Mouse (Mus musculus) embryonic facial prominence, embryonic 13.5 days (tissue): ENCODE data around the gene Cenpe. TPM values are rescaled to one million over a fixed set of nuclear protein-coding genes. Genes with fewer than 3 reads are reported as not detected.

Source experiments
- ATAC-seq: fragments of 200-750 bp; cut with Nextera tagmentation; 2 replicates; pipeline ENCODE4 v1.8.0; 2017; ENCODE audit warnings: low read depth; ENCODE audit not compliant: insufficient number of reproducible peaks, insufficient read depth, low FRiP score, low TSS enrichment
- H3K27ac ChIP-seq: fragments of 300-500 bp; sonication (generic); 2 replicates; pipeline ENCODE4 v1.5.1; 2015; ENCODE audit warnings: moderate library complexity, mild to moderate bottlenecking, inconsistent platforms
- H3K27me3 ChIP-seq: fragments of 300-500 bp; sonication (generic); 2 replicates; pipeline ENCODE4 v1.6.1; 2015; ENCODE audit warnings: mild to moderate bottlenecking, inconsistent platforms
- H3K36me3 ChIP-seq: fragments of 300-500 bp; sonication (generic); 2 replicates; pipeline ENCODE4 v1.6.1; 2015; ENCODE audit warnings: mild to moderate bottlenecking, inconsistent platforms
- H3K4me1 ChIP-seq: fragments of 300-500 bp; sonication (generic); 2 replicates; pipeline ENCODE4 v1.6.1; 2015; ENCODE audit warnings: inconsistent platforms
- H3K4me2 ChIP-seq: fragments of 300-500 bp; sonication (generic); 2 replicates; pipeline ENCODE4 v1.6.1; 2015; ENCODE audit warnings: moderate library complexity, mild to moderate bottlenecking, inconsistent platforms
- H3K4me3 ChIP-seq: fragments of 300-500 bp; sonication (generic); 2 replicates; pipeline ENCODE4 v1.5.1; 2015; ENCODE audit warnings: mild to moderate bottlenecking, inconsistent platforms
- H3K9ac ChIP-seq: fragments of 300-500 bp; sonication (generic); 2 replicates; pipeline ENCODE4 v1.6.1; 2015; ENCODE audit warnings: mild to moderate bottlenecking, inconsistent platforms
- H3K9me3 ChIP-seq: fragments of 300-500 bp; sonication (generic); 2 replicates; pipeline ENCODE4 v1.6.1; 2016; ENCODE audit warnings: inconsistent platforms
- WGBS: fragments of 180-500 bp; shearing (Covaris S2); methylation state at CpG from one replicate; pipeline ENCODE4 v1.1.7; 2015; ENCODE audit warnings: mixed read lengths; 5-methylcytosine and 5-hydroxymethylcytosine counted together
- polyA plus RNA-seq: library from polyadenylated mRNA; unstranded; fragments of >200 nt; fragmentation: Nextera tagmentation; extraction: Ambion mirVana; gene quantifications from 2 replicates; pipeline ENCODE4 v1.2.1, GENCODE M21; 2015

Cenpe gene
- polyA plus RNA-seq, 1 experiment from 2014 or later = 33.4 TPM

- Histone ChIP-seq H3K4me2 (no peak overlapping the region), H3K4me1 (no peaks in the 10 kb centered on the region), H3K9ac (no peak overlapping the region), H3K9me3 (no peaks in the 10 kb centered on the region), H3K27me3 (no peaks in the 10 kb centered on the region), H3K4me3 (no peak overlapping the region), H3K27ac (no peak overlapping the region), H3K36me3 (peaks cover 63% of the 10 kb centered on the region)
- WGBS = 79% methylated on average over 6 of the region's 6 CpGs
- no peak for ATAC-seq
These were observed 36.8 kb downstream of the Cenpe start for GRCm38 (mm10) chr3:135249104-135249503.

DNA sequence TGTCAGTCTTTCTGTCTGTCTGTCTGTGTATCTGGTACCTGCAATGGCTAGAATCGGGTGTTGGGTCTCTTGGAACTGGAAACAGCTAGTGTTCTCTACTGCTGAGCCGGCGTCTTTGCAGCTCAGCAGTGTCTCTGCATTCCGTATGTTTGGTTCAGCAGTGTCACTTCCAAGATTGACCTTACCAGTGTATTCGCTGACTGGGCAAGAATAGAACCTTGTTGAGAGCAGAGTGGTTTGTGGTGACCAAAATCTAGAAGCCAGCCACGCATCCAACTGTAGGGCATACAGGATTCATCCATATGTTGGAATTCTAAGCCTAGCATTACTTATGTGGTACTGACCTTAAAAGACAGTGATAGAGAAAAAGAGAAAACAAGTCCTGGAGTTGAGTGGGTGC is 39.5 kb downstream of the Cenpe start:
- peaks cover 65% of the 10 kb centered on the region for H3K36me3 ChIP-seq
- H3K4me2 ChIP-seq = no peak overlapping the region
- no peak for ATAC-seq
- H3K9me3 ChIP-seq = no peaks in the 10 kb centered on the region
- no peaks in the 10 kb centered on the region for H3K4me1 ChIP-seq
- no peaks in the 10 kb centered on the region for H3K27me3 ChIP-seq
- H3K27ac ChIP-seq = no peak overlapping the region
- no peak overlapping the region for H3K9ac ChIP-seq
- 94% methylated on average over 6 of the region's 6 CpGs for WGBS
- H3K4me3 ChIP-seq = no peak overlapping the region

GRCm38 (mm10) chr3:135254784-135255183 is 42.4 kb downstream of the Cenpe start:
- H3K9me3 ChIP-seq = no peaks in the 10 kb centered on the region
- H3K27me3 ChIP-seq = no peaks in the 10 kb centered on the region
- no peak overlapping the region for H3K27ac ChIP-seq
- no peak overlapping the region for H3K4me2 ChIP-seq
- no peak overlapping the region for H3K9ac ChIP-seq
- H3K36me3 ChIP-seq = peaks cover 68% of the 10 kb centered on the region
- no peak overlapping the region for H3K4me3 ChIP-seq
- no peak for ATAC-seq
- H3K4me1 ChIP-seq = no peaks in the 10 kb centered on the region

GRCm38 (mm10) chr3:135258919-135259318 is 46.6 kb downstream of the Cenpe start:
- H3K9me3 ChIP-seq = no peaks in the 10 kb centered on the region
- H3K4me3 ChIP-seq = no peak overlapping the region
- ATAC-seq = no peak
- 85% methylated on average over 10 of the region's 10 CpGs for WGBS
- H3K4me1 ChIP-seq = no peaks in the 10 kb centered on the region
- no peak overlapping the region for H3K9ac ChIP-seq
- no peak overlapping the region for H3K27ac ChIP-seq
- H3K27me3 ChIP-seq = no peaks in the 10 kb centered on the region
- no peak overlapping the region for H3K4me2 ChIP-seq
- peaks cover 78% of the 10 kb centered on the region for H3K36me3 ChIP-seq

- Histone ChIP-seq H3K27ac (no peak overlapping the region), H3K4me3 (no peak overlapping the region), H3K9me3 (no peaks in the 10 kb centered on the region), H3K9ac (no peak overlapping the region), H3K27me3 (no peaks in the 10 kb centered on the region), H3K4me1 (no peaks in the 10 kb centered on the region), H3K4me2 (no peak overlapping the region), H3K36me3 (peaks cover 88% of the 10 kb centered on the region)
- ATAC-seq = no peak
- WGBS = 91% methylated on average over 7 of the region's 7 CpGs
These were observed 47.9 kb downstream of the Cenpe start for GRCm38 (mm10) chr3:135260233-135260632.

- H3K4me2 ChIP-seq = no peak overlapping the region
- no peak overlapping the region for H3K27ac ChIP-seq
- H3K36me3 ChIP-seq = peaks cover 83% of the 10 kb centered on the region
- H3K27me3 ChIP-seq = no peaks in the 10 kb centered on the region
- no peaks in the 10 kb centered on the region for H3K9me3 ChIP-seq
- WGBS = 89% methylated on average over 5 of the region's 5 CpGs
- H3K4me1 ChIP-seq = no peaks in the 10 kb centered on the region
- no peak overlapping the region for H3K4me3 ChIP-seq
- ATAC-seq = no peak
- H3K9ac ChIP-seq = no peak overlapping the region
These were observed 56.3 kb downstream of the Cenpe start for GRCm38 (mm10) chr3:135268616-135269015.

GRCm38 (mm10) chr3:135269391-135269990 is 57.2 kb downstream of the Cenpe start:
- 0 out of 2 replicates have a peak, but pooled peaks have one; percentile 10 for ATAC-seq
- no peak overlapping the region for H3K4me3 ChIP-seq
- 86% methylated on average over 10 of the region's 10 CpGs for WGBS
- no peaks in the 10 kb centered on the region for H3K4me1 ChIP-seq
- H3K9me3 ChIP-seq = no peaks in the 10 kb centered on the region
- no peak overlapping the region for H3K9ac ChIP-seq
- no peak overlapping the region for H3K4me2 ChIP-seq
- no peak overlapping the region for H3K27ac ChIP-seq
- no peaks in the 10 kb centered on the region for H3K27me3 ChIP-seq
- peaks cover 75% of the 10 kb centered on the region for H3K36me3 ChIP-seq

GRCm38 (mm10) chr3:135272627-135273026 is 60.3 kb downstream of the Cenpe start:
- H3K27me3 ChIP-seq = no peaks in the 10 kb centered on the region
- no peaks in the 10 kb centered on the region for H3K4me1 ChIP-seq
- ATAC-seq = no peak
- H3K27ac ChIP-seq = no peak overlapping the region
- no peaks in the 10 kb centered on the region for H3K9me3 ChIP-seq
- peaks cover 49% of the 10 kb centered on the region for H3K36me3 ChIP-seq
- H3K4me2 ChIP-seq = no peak overlapping the region
- no peak overlapping the region for H3K9ac ChIP-seq
- 78% methylated on average over 12 of the region's 12 CpGs for WGBS
- no peak overlapping the region for H3K4me3 ChIP-seq

- H3K9ac ChIP-seq = no peak overlapping the region
- no peak overlapping the region for H3K27ac ChIP-seq
- ATAC-seq = no peak
- no peaks in the 10 kb centered on the region for H3K4me1 ChIP-seq
- H3K4me2 ChIP-seq = no peak overlapping the region
- peaks cover 46% of the 10 kb centered on the region for H3K36me3 ChIP-seq
- H3K9me3 ChIP-seq = no peaks in the 10 kb centered on the region
- WGBS = 91% methylated on average over 13 of the region's 13 CpGs
- H3K27me3 ChIP-seq = no peaks in the 10 kb centered on the region
- H3K4me3 ChIP-seq = no peak overlapping the region
These were observed 60.7 kb downstream of the Cenpe start for GRCm38 (mm10) chr3:135273047-135273446.

- peaks cover 10% of the 10 kb centered on the region for H3K4me1 ChIP-seq
- 77% methylated on average over 4 of the region's 4 CpGs for WGBS
- H3K9me3 ChIP-seq = no peaks in the 10 kb centered on the region
- H3K36me3 ChIP-seq = no peaks in the 10 kb centered on the region
- H3K27me3 ChIP-seq = no peaks in the 10 kb centered on the region
- no peak overlapping the region for H3K9ac ChIP-seq
- H3K27ac ChIP-seq = no peak overlapping the region
- no peak for ATAC-seq
- H3K4me3 ChIP-seq = no peak overlapping the region
- no peak overlapping the region for H3K4me2 ChIP-seq
These were observed 67.8 kb downstream of the Cenpe start for GRCm38 (mm10) chr3:135280160-135280559.

GRCm38 (mm10) chr3:135280669-135281415 is 68.5 kb downstream of the Cenpe start, which contains the start of gene Bdh2:
Bdh2 (plus strand) TSS chr3:135281221.
- no peaks in the 10 kb centered on the region for H3K9me3 ChIP-seq
- 23% methylated on average over 14 of the region's 14 CpGs for WGBS
- peak within 1 kb of the TSS; percentile 45 for H3K4me2 ChIP-seq
- peak within 1 kb of the TSS; percentile 27 for H3K4me3 ChIP-seq
- peaks cover 10% of the 10 kb centered on the region for H3K4me1 ChIP-seq
- H3K36me3 ChIP-seq = no peaks in the 10 kb centered on the region
- peak within 1 kb of the TSS; percentile 52; the same call in 1 of the 2 replicates for H3K9ac ChIP-seq
- H3K27ac ChIP-seq = 0 out of 2 replicates have a peak within 1 kb of the TSS, but pooled peaks have one; percentile 36
- H3K27me3 ChIP-seq = no peaks in the 10 kb centered on the region
- ATAC-seq = peak; percentile 50; the same call in 1 of the 2 replicates

DNA sequence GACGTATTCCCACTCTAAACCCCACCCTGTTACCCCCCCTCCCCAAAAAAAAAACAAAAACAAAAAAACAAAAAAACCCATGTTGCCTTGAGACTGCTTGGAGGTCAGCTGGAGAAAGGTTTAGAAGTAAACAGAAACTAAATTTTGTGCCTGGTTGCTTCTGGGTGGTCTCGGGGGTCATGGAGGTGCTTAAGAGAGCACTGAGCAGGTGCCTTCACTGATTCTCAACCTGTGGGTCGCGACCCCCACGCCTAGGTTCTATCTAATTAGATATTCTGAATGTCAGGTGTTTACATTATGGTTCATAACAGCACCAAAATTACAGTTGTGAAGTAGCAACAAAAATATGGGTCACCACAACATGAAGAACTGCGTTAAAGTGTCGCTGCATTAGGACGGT is 69.4 kb downstream of the Cenpe start:
- peaks cover 10% of the 10 kb centered on the region for H3K4me1 ChIP-seq
- WGBS = 77% methylated on average over 8 of the region's 8 CpGs
- 0 out of 2 replicates have a peak overlapping the region, but pooled peaks have one; percentile 7 for H3K9ac ChIP-seq
- H3K27me3 ChIP-seq = no peaks in the 10 kb centered on the region
- no peaks in the 10 kb centered on the region for H3K36me3 ChIP-seq
- no peaks in the 10 kb centered on the region for H3K9me3 ChIP-seq
- ATAC-seq = no peak
- peak overlapping the region; percentile 27; the same call in 1 of the 2 replicates for H3K4me3 ChIP-seq
- H3K4me2 ChIP-seq = peak overlapping the region; percentile 45
- no peak overlapping the region for H3K27ac ChIP-seq
